Mouse (Mus musculus) liver, embryonic 12.5 days (tissue): ENCODE results near the gene Serpina1c. TPM values are rescaled to one million over a fixed set of nuclear protein-coding genes. Genes with fewer than 3 reads are reported as not detected.

Experiments
- polyA plus RNA-seq: library from polyadenylated mRNA; unstranded; fragments of >200 nt; fragmentation: Nextera tagmentation; extraction: Ambion mirVana; gene quantifications from 2 replicates; pipeline ENCODE4 v1.2.1, GENCODE M21; 2016

The Serpina1c gene
- polyA plus RNA-seq, 1 experiment from 2014 or later, result 33.5 TPM

Other genes with a start within 250 kb of the Serpina1c start
- 1,015 and 1,058 TPM in 2 replicates for gene Serpina6, start 247.7 kb downstream of the Serpina1c start, polyA plus RNA-seq
- not detected in 2 replicates for gene Serpina16, start 228.7 kb downstream of the Serpina1c start, polyA plus RNA-seq
- gene Serpina1f, start 209.4 kb downstream of the Serpina1c start, polyA plus RNA-seq, result 0.13 and 0.21 TPM in 2 replicates
- 63.1 and 65.7 TPM in 2 replicates for gene Serpina1d, start 131.3 kb downstream of the Serpina1c start, polyA plus RNA-seq
- 358 and 359 TPM in 2 replicates for gene Serpina1b, start 74.5 kb downstream of the Serpina1c start, polyA plus RNA-seq
- gene Serpina1a, start 41.3 kb downstream of the Serpina1c start, polyA plus RNA-seq, result 222 and 223 TPM in 2 replicates
- gene Serpina1e, start 54.1 kb upstream of the Serpina1c start, polyA plus RNA-seq, result 39.1 and 44.7 TPM in 2 replicates
- gene Serpina11, start 85.1 kb upstream of the Serpina1c start, polyA plus RNA-seq, result 2.9 and 3.2 TPM in 2 replicates
- gene Serpina9, start 108.9 kb upstream of the Serpina1c start, polyA plus RNA-seq, result not detected in 2 replicates
- gene Serpina12, start 139.6 kb upstream of the Serpina1c start, polyA plus RNA-seq, result not detected in 2 replicates
- gene Serpina5, start 196.2 kb upstream of the Serpina1c start, polyA plus RNA-seq, result not detected in 2 replicates
- not detected in 2 replicates for gene Serpina3a, start 207.8 kb upstream of the Serpina1c start, polyA plus RNA-seq
- 0.10 TPM in 1 of 2 replicates, not detected in the other for gene Serpina3b, start 223.1 kb upstream of the Serpina1c start, polyA plus RNA-seq
- not detected in 2 replicates for gene Serpina3c, start 249.0 kb upstream of the Serpina1c start, polyA plus RNA-seq